Mouse (Mus musculus) CH12.LX (cell line): Measurements from ENCODE around the gene Ilf3.

ENCODE experiments used
- BHLHE40 ChIP-seq: IDR thresholded peaks from 2 replicates; pipeline ENCODE4 v1.6.1; 2011; ENCODE audit warnings: mild to moderate bottlenecking, low read depth, low read length, improper control_type of control experiment
- CTCF ChIP-seq, 2 experiments: IDR thresholded peaks in 1 of 2; conservative IDR thresholded peaks in 1 of 2; 2 replicates each; pipeline ENCODE4 v1.5.1; 2011 to 2012; ENCODE audit warnings: low read depth in 2 of 2, low read length in 2 of 2, improper control_type of control experiment in 1 of 2, inconsistent platforms in 1 of 2, mild to moderate bottlenecking in 1 of 2, moderate library complexity in 1 of 2
- EP300 ChIP-seq: IDR thresholded peaks from 2 replicates; pipeline ENCODE4 v1.6.1; 2011; ENCODE audit warnings: low read length, improper control_type of control experiment
- HCFC1 ChIP-seq: IDR thresholded peaks from 2 replicates; pipeline ENCODE4 v1.6.1; 2012; ENCODE audit warnings: low read depth, mild to moderate bottlenecking, inconsistent platforms, low read length, improper control_type of control experiment
- MAX ChIP-seq: IDR thresholded peaks from 2 replicates; pipeline ENCODE4 v1.6.1; 2011; ENCODE audit warnings: low read length, improper control_type of control experiment
- MYC ChIP-seq: IDR thresholded peaks from 2 replicates; pipeline ENCODE4 v1.6.1; 2011; ENCODE audit warnings: low read depth, mild to moderate bottlenecking, improper control_type of control experiment, low read length
- POLR2A ChIP-seq: IDR thresholded peaks from 2 replicates; pipeline ENCODE4 v1.6.1; 2011; ENCODE audit warnings: low read depth, mild to moderate bottlenecking, improper control_type of control experiment, low read length
- RCOR1 ChIP-seq: conservative IDR thresholded peaks from 2 replicates; pipeline ENCODE4 v1.6.1; 2012; ENCODE audit warnings: low read depth, mild to moderate bottlenecking, inconsistent platforms, low read length, improper control_type of control experiment
- USF1 ChIP-seq: IDR thresholded peaks from 2 replicates; pipeline ENCODE4 v1.6.1; 2014; ENCODE audit warnings: low read depth, mild to moderate bottlenecking, inconsistent platforms, low read length, improper control_type of control experiment
- USF2 ChIP-seq: conservative IDR thresholded peaks from 2 replicates; pipeline ENCODE4 v1.6.1; 2011; ENCODE audit warnings: low read depth, low read length, improper control_type of control experiment

- peak; percentile 83 for TF ChIP-seq BHLHE40
- TF ChIP-seq CTCF (conservative IDR thresholded peaks at IDR 0.05 in 1 of 2, IDR thresholded peaks at IDR 0.05 in 1 of 2; ENCODE audit: low read depth in 2 of 2, low read length in 2 of 2) = no peak
- peak; percentile 90; the same call in 1 of the 2 replicates for TF ChIP-seq RCOR1
- peak; percentile 98 for TF ChIP-seq MAX
- TF ChIP-seq USF2 = no peak
- peak; percentile 96 for TF ChIP-seq EP300
- TF ChIP-seq POLR2A = no peak
- TF ChIP-seq HCFC1 = peak; percentile 32; the same call in 1 of the 2 replicates
- peak; percentile 99 for TF ChIP-seq MYC
- no peak for TF ChIP-seq USF1
These were observed 39.6 kb upstream of the Ilf3 start for GRCm38 (mm10) chr9:21328041-21328440.
